Mouse (Mus musculus) urinary bladder, adult 2 months (tissue): ENCODE measurements around the gene Fahd1. TPM values are rescaled to one million over a fixed set of nuclear protein-coding genes. Genes with fewer than 3 reads are reported as not detected.
A peak's percentile ranks its signal among the peaks of the same experiment; 100 is the strongest.

ENCODE experiments used
- DNase-seq: peaks from one replicate; pipeline ENCODE4 v3.0.0; 2022; ENCODE audit warnings: low spot score
- polyA plus RNA-seq: library from polyadenylated mRNA; depleted of rRNA; stranded (reverse); fragments of >200 nt; gene quantifications from 2 replicates; pipeline ENCODE4 v1.2.3, GENCODE M21; 2012; rRNA removed

Gene Fahd1
- polyA plus RNA-seq, 1 experiment, result 21.0 TPM

- no peak for DNase-seq
Measured at GRCm38 (mm10) chr17:24847386-24847785, 2.8 kb downstream of the Fahd1 start.

- no peak for DNase-seq
Measured at GRCm38 (mm10) chr17:24844525-24844924, 5.6 kb downstream of the Fahd1 start.

- no peak for DNase-seq
Measured at GRCm38 (mm10) chr17:24842631-24843030, 7.5 kb downstream of the Fahd1 start.

DNA sequence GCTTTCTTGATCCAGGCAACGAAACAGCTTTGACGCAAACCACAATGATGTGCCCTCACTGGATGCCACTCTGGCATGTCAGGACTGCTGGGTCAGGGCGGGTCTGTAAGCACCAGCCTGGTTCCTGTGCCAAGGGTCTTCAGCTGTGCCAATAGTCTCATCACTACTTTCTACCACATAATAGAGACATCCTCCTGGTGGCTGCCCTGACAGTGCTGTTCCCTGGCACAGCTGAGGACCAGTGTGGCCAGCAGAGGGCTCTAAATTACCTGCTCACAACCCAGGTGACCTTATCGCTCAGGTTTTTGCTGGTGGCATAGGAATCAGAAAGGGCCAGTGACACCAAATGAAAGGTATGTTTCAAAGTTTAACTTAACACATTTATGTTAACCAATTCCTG lies 9.0 kb downstream of the Fahd1 start:
- no peak for DNase-seq

- DNase-seq, result no peak
Measured at GRCm38 (mm10) chr17:24840341-24840740, 9.8 kb downstream of the Fahd1 start.

DNA sequence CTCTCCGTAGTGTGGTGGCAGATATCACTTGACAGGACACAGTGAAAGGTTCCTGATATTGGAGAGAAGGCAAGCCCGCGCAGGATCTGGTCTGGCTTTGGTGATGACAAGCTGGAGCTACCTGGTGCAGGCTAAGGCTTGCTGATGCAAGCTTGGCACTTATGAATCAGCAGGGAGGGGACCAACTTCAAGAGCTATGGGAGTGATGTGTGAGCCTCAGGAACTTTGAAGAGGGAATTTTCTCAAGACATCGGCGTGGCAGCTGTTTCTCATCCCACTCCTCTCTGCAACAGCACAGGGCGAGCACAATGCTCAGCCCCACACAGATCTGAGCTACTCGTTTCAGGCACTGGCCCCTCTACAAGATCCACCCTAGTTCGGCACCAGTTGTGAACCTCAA lies 10.3 kb downstream of the Fahd1 start, which contains the start of gene Hagh:
Gene Hagh, plus strand, starts transcription at position 302 of the 400 bp plus-strand sequence.
- peak; percentile 49 for DNase-seq

GRCm38 (mm10) chr17:24821351-24822280 lies 28.5 kb downstream of the Fahd1 start:
- DNase-seq, result no peak

DNA sequence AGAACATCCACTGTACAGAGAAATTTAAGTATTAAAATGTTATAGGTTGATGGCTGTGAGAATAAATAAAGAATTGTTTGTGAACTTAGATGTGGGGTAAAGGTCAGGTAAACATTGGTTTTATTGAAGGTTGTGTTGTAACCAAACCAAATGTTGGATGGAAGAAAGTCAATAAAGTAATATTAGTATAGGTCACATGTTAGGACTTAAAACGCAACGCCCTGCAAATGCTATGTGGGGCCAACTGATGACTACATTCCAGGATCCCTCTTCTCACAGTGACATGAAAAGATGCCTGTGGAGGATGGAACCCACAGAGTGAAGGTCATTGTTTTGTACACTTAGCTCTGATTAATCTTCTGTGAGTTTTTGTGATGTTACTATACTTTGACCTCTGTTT lies 30.7 kb downstream of the Fahd1 start:
- no peak for DNase-seq

DNA sequence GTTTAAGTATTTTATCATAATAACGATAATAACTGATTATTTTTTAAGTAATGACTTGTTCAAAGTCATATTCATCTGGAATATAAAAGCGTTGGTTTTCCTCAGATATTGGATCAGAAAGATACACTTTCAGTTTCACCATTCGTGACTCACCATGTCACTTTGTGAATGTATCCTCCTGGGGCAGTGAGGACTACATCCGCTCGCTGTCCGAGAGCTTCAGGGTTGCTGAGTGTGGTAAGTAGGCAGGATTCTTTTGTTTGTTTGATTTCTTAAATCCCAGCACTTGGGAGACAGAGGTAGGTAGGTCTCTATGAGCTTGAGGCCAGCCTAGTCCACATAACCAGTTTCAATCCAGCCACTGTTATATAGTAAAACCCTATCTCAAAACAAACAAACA lies 32.0 kb downstream of the Fahd1 start:
- no peak for DNase-seq

DNA sequence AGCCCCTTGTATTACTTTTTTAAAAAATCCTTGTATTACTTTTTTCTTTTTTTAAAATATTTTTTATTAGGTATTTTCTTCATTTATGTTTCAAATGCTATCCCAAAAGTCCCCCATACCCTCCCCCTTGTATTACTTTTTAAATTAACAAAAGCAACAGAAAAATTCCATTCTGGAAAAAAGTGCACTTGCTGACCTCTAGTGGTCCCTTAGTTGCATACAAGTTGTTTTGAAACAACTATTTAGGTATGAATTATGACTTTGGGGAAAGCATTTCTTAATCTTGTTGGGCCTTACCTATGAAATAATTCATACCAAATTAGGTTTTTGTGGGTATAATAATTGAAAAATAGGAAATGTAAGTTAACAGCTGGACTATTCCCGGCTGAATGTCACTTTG lies 32.7 kb downstream of the Fahd1 start:
- no peak for DNase-seq

DNA sequence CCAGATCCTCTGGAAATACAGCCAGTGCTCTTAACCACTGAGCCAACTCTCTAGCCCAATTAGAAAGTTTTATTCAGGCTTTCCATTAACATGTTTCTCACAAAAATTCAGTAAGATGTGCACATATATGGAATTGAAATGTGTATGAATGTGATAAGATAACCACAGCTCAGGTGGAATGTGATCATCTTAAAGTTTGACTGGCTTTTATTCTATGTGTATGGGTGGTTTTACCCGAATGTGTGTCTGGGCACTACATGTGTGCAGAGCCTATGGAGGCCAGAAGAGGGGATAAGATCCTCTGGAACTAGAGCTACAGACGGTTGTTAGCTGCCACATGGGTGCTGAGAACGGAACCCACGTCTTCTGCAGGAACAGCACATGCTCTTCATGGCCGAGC lies 34.9 kb downstream of the Fahd1 start:
- DNase-seq, result no peak

DNA sequence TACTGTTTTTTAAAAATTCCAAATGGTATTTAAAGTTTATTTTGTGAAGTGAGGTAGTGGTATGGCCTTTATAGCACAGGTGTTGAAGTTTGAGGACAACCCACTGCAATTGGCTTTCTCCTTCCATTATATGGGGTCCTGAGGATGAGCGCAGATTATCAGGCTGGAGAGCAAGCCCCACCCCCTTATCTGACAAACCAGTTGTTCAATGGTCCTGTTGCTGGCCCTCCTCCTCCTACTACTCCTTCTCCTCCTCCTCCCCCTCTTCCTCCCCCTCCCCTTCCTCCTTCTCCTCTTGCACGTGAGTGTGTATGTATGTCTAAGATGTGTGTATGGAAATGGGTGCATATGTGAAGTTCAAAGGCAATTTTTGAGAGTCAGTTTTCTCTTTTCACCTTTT lies 37.9 kb downstream of the Fahd1 start:
- no peak for DNase-seq

DNA sequence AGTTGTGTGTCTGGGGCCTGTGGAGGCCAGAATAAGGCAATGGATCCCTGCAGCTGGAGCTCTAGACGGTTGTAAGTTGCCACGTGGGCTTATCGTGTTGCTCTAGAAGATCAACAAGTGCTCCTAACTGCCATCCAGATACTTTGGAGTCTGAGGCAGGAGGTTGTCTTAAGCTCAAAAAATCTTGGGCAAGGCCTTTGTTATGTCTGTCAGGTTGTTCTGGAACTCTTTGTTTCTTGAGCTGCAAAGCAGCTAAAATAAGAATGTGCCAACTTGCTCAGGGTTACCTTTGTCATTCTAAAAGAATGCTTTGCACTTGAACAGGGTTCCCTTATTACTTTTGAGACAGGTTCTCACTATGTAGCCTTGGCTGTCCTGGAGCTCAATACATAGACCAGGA lies 39.0 kb downstream of the Fahd1 start:
- no peak for DNase-seq

GRCm38 (mm10) chr17:24803952-24804951 lies 45.9 kb downstream of the Fahd1 start, which contains the start of gene Meiob:
Gene Meiob, plus strand, starts transcription at chr17:24804289.
- peak; percentile 36 for DNase-seq

DNA sequence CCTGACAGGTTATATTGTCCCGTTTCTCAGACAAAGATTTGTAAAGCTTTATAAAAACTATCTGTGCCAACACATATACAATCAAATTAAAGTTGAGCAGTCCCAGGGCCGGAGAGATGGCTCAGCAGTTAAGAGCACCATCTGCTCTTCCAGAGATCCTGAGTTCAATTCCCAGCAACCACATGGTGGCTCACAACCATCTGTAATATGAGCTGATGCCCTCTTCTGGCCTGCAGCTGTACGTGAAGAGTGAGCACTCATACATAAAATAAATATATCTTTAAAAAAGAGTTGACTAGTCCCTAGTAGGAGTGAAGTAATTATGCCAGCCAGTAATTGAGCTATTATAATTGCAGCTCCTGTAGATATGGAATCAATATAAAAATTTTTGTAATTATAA lies 49.6 kb downstream of the Fahd1 start:
- DNase-seq, result no peak

- DNase-seq, result no peak
Measured at GRCm38 (mm10) chr17:24799476-24799875, 50.7 kb downstream of the Fahd1 start.

Other genes starting within 250 kb of the Fahd1 start
- 95.3 and 112 TPM in 2 replicates for gene Tsc2, start 217.7 kb downstream of the Fahd1 start, polyA plus RNA-seq
- gene Nthl1, start 217.7 kb downstream of the Fahd1 start, polyA plus RNA-seq, result 21.7 and 22.0 TPM in 2 replicates
- 59.2 and 63.5 TPM in 2 replicates for gene Slc9a3r2, start 200.0 kb downstream of the Fahd1 start, polyA plus RNA-seq
- gene Npw, start 191.9 kb downstream of the Fahd1 start, polyA plus RNA-seq, result 0.62 and 0.80 TPM in 2 replicates
- 42.9 and 54.2 TPM in 2 replicates for gene Zfp598, start 180.7 kb downstream of the Fahd1 start, polyA plus RNA-seq
- gene Syngr3, start 160.4 kb downstream of the Fahd1 start, polyA plus RNA-seq, result 0.58 and 0.62 TPM in 2 replicates
- gene Gfer, start 154.2 kb downstream of the Fahd1 start, polyA plus RNA-seq, result 21.0 and 23.7 TPM in 2 replicates
- 7.6 and 10.7 TPM in 2 replicates for gene Noxo1, start 154.1 kb downstream of the Fahd1 start, polyA plus RNA-seq
- gene Tbl3, start 142.7 kb downstream of the Fahd1 start, polyA plus RNA-seq, result 31.4 and 34.8 TPM in 2 replicates
- 0.18 and 0.30 TPM in 2 replicates for gene Rnf151, start 132.3 kb downstream of the Fahd1 start, polyA plus RNA-seq
- 1,660 and 1,865 TPM in 2 replicates for gene Rps2, start 132.2 kb downstream of the Fahd1 start, polyA plus RNA-seq
- gene Ndufb10, start 125.9 kb downstream of the Fahd1 start, polyA plus RNA-seq, result 298 and 302 TPM in 2 replicates
- gene Rpl3l, start 122.5 kb downstream of the Fahd1 start, polyA plus RNA-seq, result 0.19 and 0.29 TPM in 2 replicates
- 195 and 227 TPM in 2 replicates for gene Msrb1, start 113.7 kb downstream of the Fahd1 start, polyA plus RNA-seq
- gene Hs3st6, start 97.4 kb downstream of the Fahd1 start, polyA plus RNA-seq, result 0.43 and 0.77 TPM in 2 replicates
- 0.75 and 0.83 TPM in 2 replicates for gene Meiob, start 46.1 kb downstream of the Fahd1 start, polyA plus RNA-seq
- gene Hagh, start 10.2 kb downstream of the Fahd1 start, polyA plus RNA-seq, result 52.8 and 75.6 TPM in 2 replicates
- 0.94 and 1.7 TPM in 2 replicates for gene Igfals, start 15.6 kb upstream of the Fahd1 start, polyA plus RNA-seq
- gene Nubp2, start 36.0 kb upstream of the Fahd1 start, polyA plus RNA-seq, result 17.6 and 22.4 TPM in 2 replicates
- 30.2 and 34.8 TPM in 2 replicates for gene Spsb3, start 36.3 kb upstream of the Fahd1 start, polyA plus RNA-seq
- gene Eme2, start 44.7 kb upstream of the Fahd1 start, polyA plus RNA-seq, result 34.7 and 40.0 TPM in 2 replicates
- 75.8 and 85.5 TPM in 2 replicates for gene Mrps34, start 44.8 kb upstream of the Fahd1 start, polyA plus RNA-seq
- 64.2 and 64.4 TPM in 2 replicates for gene Nme3, start 46.1 kb upstream of the Fahd1 start, polyA plus RNA-seq
- 86.0 and 88.1 TPM in 2 replicates for gene Mapk8ip3, start 86.6 kb upstream of the Fahd1 start, polyA plus RNA-seq
- 17.8 and 22.6 TPM in 2 replicates for gene Jpt2, start 110.3 kb upstream of the Fahd1 start, polyA plus RNA-seq
- gene Cramp1l, start 165.4 kb upstream of the Fahd1 start, polyA plus RNA-seq, result 15.7 and 16.0 TPM in 2 replicates
- 11.9 and 12.7 TPM in 2 replicates for gene Ift140, start 165.7 kb upstream of the Fahd1 start, polyA plus RNA-seq
- 36.2 and 42.6 TPM in 2 replicates for gene Tmem204, start 233.2 kb upstream of the Fahd1 start, polyA plus RNA-seq